Mouse (Mus musculus) MEL (cell line): ENCODE data around the gene Anapc15-ps. TPM values are rescaled to one million over a fixed set of nuclear protein-coding genes. Genes with fewer than 3 reads are reported as not detected.

Experiments used
- DNase-seq: peaks from one replicate; pipeline ENCODE4 v3.0.0; 2011; ENCODE audit warnings: low read depth, low spot score
- H3K27ac ChIP-seq: 2 replicates; pipeline ENCODE4 v1.5.1; 2012; ENCODE audit warnings: low read depth, mild to moderate bottlenecking, control low read depth, low read length, moderate library complexity; ENCODE audit not compliant: control insufficient read depth
- H3K27me3 ChIP-seq, 2 experiments: fragments of 150-350 bp in 1 of 2; sonication (generic) in 1 of 2; 2 replicates each; pipeline ENCODE4 v1.6.1; 2012; ENCODE audit warnings: low read length in 2 of 2, mild to moderate bottlenecking in 2 of 2, improper control_type of control experiment in 1 of 2, moderate library complexity in 1 of 2; ENCODE audit not compliant: insufficient read depth in 2 of 2, control insufficient read depth in 1 of 2
- H3K36me3 ChIP-seq, 2 experiments: 2 replicates each; pipeline ENCODE4 v1.6.1; 2012 to 2014; ENCODE audit warnings: low read length in 2 of 2, improper control_type of control experiment in 1 of 2, inconsistent platforms in 1 of 2, mild to moderate bottlenecking in 1 of 2; ENCODE audit not compliant: insufficient read depth in 2 of 2, control insufficient read depth in 1 of 2
- H3K4me1 ChIP-seq, 2 experiments: fragments of 150-350 bp in 1 of 2; sonication (generic) in 1 of 2; 2 replicates each; pipeline ENCODE4 v1.6.1; 2012; ENCODE audit warnings: low read length in 2 of 2, improper control_type of control experiment in 1 of 2, mild to moderate bottlenecking in 1 of 2; ENCODE audit not compliant: insufficient read depth in 2 of 2, control insufficient read depth in 1 of 2
- H3K4me3 ChIP-seq, 2 experiments: fragments of 150-350 bp in 1 of 2; sonication (generic) in 1 of 2; 2 replicates each; pipeline ENCODE4 v1.5.1; 2012; ENCODE audit warnings: low read depth in 2 of 2, low read length in 2 of 2, mild to moderate bottlenecking in 2 of 2, moderate library complexity in 2 of 2, control low read depth in 1 of 2, improper control_type of control experiment in 1 of 2; ENCODE audit not compliant: control insufficient read depth in 1 of 2, insufficient read depth in 1 of 2
- H3K79me2 ChIP-seq: 2 replicates; pipeline ENCODE4 v1.6.1; 2012; ENCODE audit warnings: mild to moderate bottlenecking, low read length, moderate library complexity; ENCODE audit not compliant: control insufficient read depth, poor library complexity, insufficient read depth
- H3K9ac ChIP-seq: 2 replicates; pipeline ENCODE4 v1.6.1; 2012; ENCODE audit warnings: low read depth, mild to moderate bottlenecking, control low read depth, low read length, moderate library complexity; ENCODE audit not compliant: control insufficient read depth, poor library complexity, severe bottlenecking
- H3K9me3 ChIP-seq: fragments of 150-350 bp; sonication (generic); replicated peaks from 2 replicates; pipeline ENCODE4 v1.6.1; 2012; ENCODE audit warnings: mild to moderate bottlenecking, low read length, improper control_type of control experiment, moderate library complexity; ENCODE audit not compliant: insufficient read depth
- CHD1 ChIP-seq: IDR thresholded peaks from 2 replicates; pipeline ENCODE4 v1.6.1; 2012; ENCODE audit warnings: low read depth, mild to moderate bottlenecking, inconsistent platforms, low read length, improper control_type of control experiment
- CTCF ChIP-seq, 3 experiments: IDR thresholded peaks in 2 of 3; conservative IDR thresholded peaks in 1 of 3; 2 replicates each; pipeline ENCODE4 v1.5.1; 2011 to 2012; ENCODE audit warnings: low read length in 3 of 3, low read depth in 2 of 3, mild to moderate bottlenecking in 2 of 3, improper control_type of control experiment in 1 of 3, inconsistent platforms in 1 of 3, mixed read lengths in 1 of 3, moderate library complexity in 1 of 3; ENCODE audit not compliant: control insufficient read depth in 1 of 3, insufficient read depth in 1 of 3, poor library complexity in 1 of 3, severe bottlenecking in 1 of 3
- GABPA ChIP-seq: IDR thresholded peaks from 2 replicates; pipeline ENCODE4 v1.6.1; 2012; ENCODE audit warnings: low read depth, mild to moderate bottlenecking, inconsistent platforms, low read length, improper control_type of control experiment, moderate library complexity
- HCFC1 ChIP-seq: IDR thresholded peaks from 2 replicates; pipeline ENCODE4 v1.6.1; 2012; ENCODE audit warnings: low read depth, mild to moderate bottlenecking, inconsistent platforms, low read length, improper control_type of control experiment, moderate library complexity
- MAZ ChIP-seq: IDR thresholded peaks from 2 replicates; pipeline ENCODE4 v1.6.1; 2012; ENCODE audit warnings: low read depth, mild to moderate bottlenecking, inconsistent platforms, low read length, improper control_type of control experiment
- MYB ChIP-seq: IDR thresholded peaks from 2 replicates; pipeline ENCODE4 v1.6.1; 2011; ENCODE audit warnings: mild to moderate bottlenecking, low read depth, low read length, improper control_type of control experiment
- NELFE ChIP-seq: IDR thresholded peaks from 2 replicates; pipeline ENCODE4 v1.6.1; 2011; ENCODE audit warnings: low read depth, low read length, improper control_type of control experiment
- POLR2AphosphoS5 ChIP-seq: IDR thresholded peaks from 2 replicates; pipeline ENCODE4 v1.6.1; 2012; ENCODE audit warnings: low read depth, borderline replicate concordance, mild to moderate bottlenecking, inconsistent platforms, low read length, moderate library complexity, mixed read lengths
- RCOR1 ChIP-seq: IDR thresholded peaks from 2 replicates; pipeline ENCODE4 v1.6.1; 2012; ENCODE audit warnings: low read depth, mild to moderate bottlenecking, inconsistent platforms, low read length, improper control_type of control experiment
- SMC3 ChIP-seq: IDR thresholded peaks from 2 replicates; pipeline ENCODE4 v1.6.1; 2011; ENCODE audit warnings: low read depth, low read length, improper control_type of control experiment
- TBP ChIP-seq: IDR thresholded peaks from 2 replicates; pipeline ENCODE4 v1.8.0; 2011; ENCODE audit warnings: low read depth, low read length, improper control_type of control experiment
- ZC3H11A ChIP-seq: IDR thresholded peaks from 2 replicates; pipeline ENCODE4 v1.6.1; 2012; ENCODE audit warnings: low read depth, mild to moderate bottlenecking, inconsistent platforms, low read length, improper control_type of control experiment
- ZNF384 ChIP-seq: IDR thresholded peaks from 2 replicates; pipeline ENCODE4 v1.6.1; 2012; ENCODE audit warnings: low read depth, mild to moderate bottlenecking, inconsistent platforms, low read length, improper control_type of control experiment
- polyA plus RNA-seq, 2 experiments: library from polyadenylated mRNA; stranded (reverse) in 1 of 2; unstranded in 1 of 2; fragments of >175 nt in 1 of 2; fragments of >200 nt in 1 of 2; gene quantifications; 2 replicates each; pipeline versions ENCODE4 v1.2.1 to v1.2.4; 2012; ENCODE audit warnings: low replicate concordance in 2 of 2, low read depth in 1 of 2; ENCODE audit not compliant: insufficient read length in 2 of 2, insufficient read depth in 1 of 2, missing spikeins in 1 of 2
- total RNA-seq: library from RNA; depleted of rRNA; stranded (reverse); fragments of 300-350 nt; gene quantifications from 2 replicates; pipeline ENCODE4 v1.2.3, GENCODE M21; 2012

Anapc15-ps gene
- total and polyA plus RNA-seq, 3 experiments, result 0.31 TPM; not detected in 2

DNA sequence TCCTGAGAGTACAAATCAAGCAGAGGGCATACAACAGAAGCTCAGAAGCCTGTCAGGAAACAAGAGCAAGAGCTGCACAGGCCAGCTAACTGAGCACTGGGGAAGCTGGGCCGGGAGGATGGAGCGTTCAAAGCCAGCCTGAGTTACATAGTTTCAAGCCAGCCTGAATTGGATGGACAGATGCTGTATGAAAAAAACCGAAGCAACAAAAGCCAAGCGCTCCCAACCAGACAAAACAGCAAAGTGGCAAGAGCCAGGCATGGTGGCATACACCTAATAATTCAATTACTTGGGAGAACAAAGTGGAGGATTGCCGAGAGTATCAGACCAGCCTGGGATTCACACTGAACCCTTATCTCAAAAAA, 3.7 kb upstream of the Anapc15-ps start:
- TF ChIP-seq CTCF (IDR thresholded peaks at IDR 0.05 in 2 of 3, conservative IDR thresholded peaks at IDR 0.05 in 1 of 3; ENCODE audit: control insufficient read depth in 1 of 3, insufficient read depth in 1 of 3, low read depth in 2 of 3, low read length in 3 of 3, poor library complexity in 1 of 3, severe bottlenecking in 1 of 3) (no peak), GABPA (no peak), HCFC1 (no peak)
- Histone ChIP-seq H3K27ac (no peak overlapping the region), H3K4me1 (peaks cover 0 to 19% of the 10 kb centered on the region in 2 experiments; a peak in 3 of 4 replicates), H3K36me3 (peaks cover 0 to 6% of the 10 kb centered on the region in 2 experiments; a peak in 2 of 4 replicates), H3K79me2 (no peaks in the 10 kb centered on the region), H3K9ac (no peak overlapping the region), H3K27me3 (no peaks in the 10 kb centered on the region; a peak in 1 of 4 replicates), H3K4me3 (no peak overlapping the region), H3K9me3 (no peaks in the 10 kb centered on the region)
- DNase-seq, result peak; percentile 54

GRCm38 (mm10) chr10:95676387-95676786, 3.1 kb upstream of the Anapc15-ps start:
- H3K27ac ChIP-seq, result no peak overlapping the region
- peaks cover 0 to 6% of the 10 kb centered on the region in 2 experiments; a peak in 2 of 4 replicates for H3K36me3 ChIP-seq
- H3K79me2 ChIP-seq, result no peaks in the 10 kb centered on the region
- peaks cover 0 to 19% of the 10 kb centered on the region in 2 experiments; a peak in 3 of 4 replicates for H3K4me1 ChIP-seq
- DNase-seq, result peak; percentile 8
- H3K4me3 ChIP-seq, result no peak overlapping the region
- no peak overlapping the region for H3K9ac ChIP-seq
- TF ChIP-seq ZC3H11A, result no peak
- no peak for TF ChIP-seq RCOR1
- no peak for TF ChIP-seq NELFE
- no peak for TF ChIP-seq TBP
- no peaks in the 10 kb centered on the region for H3K9me3 ChIP-seq
- H3K27me3 ChIP-seq, result no peaks in the 10 kb centered on the region; a peak in 1 of 4 replicates

GRCm38 (mm10) chr10:95670781-95671780, 2.2 kb downstream of the Anapc15-ps start:
- Histone ChIP-seq H3K4me1 (no peaks in the 10 kb centered on the region), H3K27me3 (no peaks in the 10 kb centered on the region; a peak in 1 of 4 replicates), H3K9me3 (no peaks in the 10 kb centered on the region), H3K27ac (no peak overlapping the region), H3K36me3 (no peaks in the 10 kb centered on the region), H3K4me3 (no peak overlapping the region), H3K79me2 (no peaks in the 10 kb centered on the region), H3K9ac (no peak overlapping the region)
- DNase-seq, result no peak
- no peak for TF ChIP-seq MAZ
- no peak for TF ChIP-seq SMC3
- no peak for TF ChIP-seq POLR2AphosphoS5
- TF ChIP-seq CHD1, result no peak
- TF ChIP-seq MYB, result no peak
- TF ChIP-seq ZNF384, result no peak
